Mouse (Mus musculus) embryo, embryonic 9.5 days (tissue): Measurements from ENCODE around the gene Ablim1.

Experiments used
- DNase-seq: peaks from one replicate; pipeline ENCODE4 v3.0.0-alpha.2; 2017; ENCODE audit errors: extremely low spot score

Gene Ablim1

GRCm38 (mm10) chr19:57264296-57264947, 50.3 kb downstream of the Ablim1 start:
- DNase-seq: no peak

- no peak for DNase-seq
Measured at GRCm38 (mm10) chr19:57257801-57258200, 56.9 kb downstream of the Ablim1 start.

- no peak for DNase-seq
Measured at GRCm38 (mm10) chr19:57256666-57257065, 58.1 kb downstream of the Ablim1 start.

DNA sequence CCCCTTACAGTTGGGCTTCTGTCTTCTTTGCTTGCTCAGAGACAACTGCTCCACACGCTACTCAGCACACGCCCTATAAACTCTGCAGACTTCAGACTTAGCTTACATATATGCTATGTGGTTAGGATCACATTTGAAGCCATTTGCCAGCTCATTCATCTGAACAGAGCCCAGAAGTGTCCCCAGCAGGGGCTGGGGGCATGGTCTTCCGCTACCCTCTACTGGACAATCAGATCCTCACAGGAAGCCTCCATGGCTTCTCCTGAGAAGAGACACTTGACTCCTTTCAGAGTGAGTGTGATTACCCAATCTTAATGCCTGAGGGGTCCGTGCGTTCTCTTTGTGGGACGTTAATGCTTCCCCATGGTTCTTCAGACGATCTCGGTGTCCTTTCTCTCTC, 59.6 kb downstream of the Ablim1 start:
- DNase-seq: no peak

DNA sequence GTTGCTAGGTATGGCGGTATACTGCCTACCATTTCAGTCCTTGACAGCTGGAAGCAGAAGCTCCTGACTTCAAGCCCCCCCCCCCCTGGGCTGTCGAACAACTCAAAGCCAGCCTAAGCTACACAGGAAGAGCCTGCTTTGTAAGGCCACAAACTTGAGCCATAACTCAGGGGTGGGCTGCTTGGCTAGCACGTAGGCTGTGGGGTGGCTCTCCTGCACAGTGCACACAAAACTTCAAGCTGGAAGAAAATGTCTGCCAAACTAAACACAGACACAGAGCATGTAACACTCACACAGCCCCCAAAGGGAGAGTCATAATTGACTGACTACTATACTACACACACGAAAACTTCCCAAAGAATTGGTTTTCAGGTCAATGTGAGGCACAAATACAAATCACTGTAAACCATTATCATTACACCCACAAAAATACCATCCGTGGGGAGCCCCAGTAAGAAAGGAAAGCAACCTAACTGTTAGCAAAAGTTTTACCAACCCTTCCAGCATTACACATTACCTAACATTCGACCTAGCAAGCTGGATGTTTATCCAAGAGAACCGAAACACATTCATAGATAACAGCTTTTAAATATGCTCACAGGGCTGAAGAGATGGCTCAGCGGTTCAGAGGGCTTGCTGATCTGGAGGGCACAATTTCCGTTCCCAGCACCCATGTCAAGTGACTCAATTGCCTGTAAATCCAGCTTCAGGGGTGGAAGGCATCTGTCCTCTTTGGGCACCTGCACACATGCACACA, 61.8 kb downstream of the Ablim1 start:
- DNase-seq: no peak

GRCm38 (mm10) chr19:57248781-57249180, 65.9 kb downstream of the Ablim1 start:
- no peak for DNase-seq

GRCm38 (mm10) chr19:57247221-57247620, 67.5 kb downstream of the Ablim1 start:
- no peak for DNase-seq

- no peak for DNase-seq
Measured at GRCm38 (mm10) chr19:57244281-57244680, 70.4 kb downstream of the Ablim1 start.

GRCm38 (mm10) chr19:57243606-57244005, 71.1 kb downstream of the Ablim1 start:
- no peak for DNase-seq

- no peak for DNase-seq
Measured at GRCm38 (mm10) chr19:57243191-57243590, 71.5 kb downstream of the Ablim1 start.

- DNase-seq: no peak
Measured at GRCm38 (mm10) chr19:57241363-57242192, 73.1 kb downstream of the Ablim1 start.

GRCm38 (mm10) chr19:57240259-57240658, 74.5 kb downstream of the Ablim1 start:
- DNase-seq: no peak

GRCm38 (mm10) chr19:57239176-57239784, 75.4 kb downstream of the Ablim1 start:
- no peak for DNase-seq

GRCm38 (mm10) chr19:57238461-57238860, 76.3 kb downstream of the Ablim1 start:
- no peak for DNase-seq

GRCm38 (mm10) chr19:57237534-57237933, 77.2 kb downstream of the Ablim1 start:
- DNase-seq: no peak

- no peak for DNase-seq
Measured at GRCm38 (mm10) chr19:57236647-57237046, 78.1 kb downstream of the Ablim1 start.

DNA sequence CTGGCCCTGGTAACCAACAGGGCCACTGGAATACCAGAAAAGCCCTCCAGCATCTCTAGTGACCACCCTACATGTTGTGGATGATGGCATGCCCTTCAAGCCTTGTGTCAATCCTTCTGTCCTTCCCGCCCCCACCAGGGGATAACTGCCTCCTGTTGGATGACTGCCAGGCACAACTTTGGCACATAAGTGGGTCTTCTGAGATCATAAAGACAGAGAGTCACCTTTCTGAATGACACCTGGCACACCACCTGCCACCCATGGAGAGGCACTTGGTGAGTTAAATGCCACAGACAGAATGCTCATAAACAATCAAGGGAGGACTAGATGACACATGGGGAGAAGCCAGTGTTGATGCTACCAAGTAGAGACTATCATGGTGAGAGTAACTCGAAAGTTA, 78.8 kb downstream of the Ablim1 start:
- no peak for DNase-seq

DNA sequence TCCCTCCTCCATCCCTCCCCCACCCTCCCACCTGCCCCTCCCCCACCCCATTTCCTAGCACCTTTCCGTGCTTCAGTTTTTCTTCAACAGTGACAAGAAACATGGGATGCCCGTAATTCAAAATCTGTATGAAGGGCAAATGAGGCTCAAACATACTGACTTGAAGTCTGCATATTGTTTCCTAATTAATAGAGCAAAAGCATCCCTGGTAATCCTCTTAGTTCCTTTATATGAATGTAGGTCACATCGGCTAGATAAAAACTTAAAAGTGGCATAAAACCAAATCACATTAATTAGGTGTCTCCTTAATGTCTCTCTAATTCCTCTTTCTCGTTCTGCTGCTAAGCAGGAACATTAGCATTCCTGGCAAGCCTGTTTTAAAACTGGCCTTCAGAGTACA, 83.7 kb downstream of the Ablim1 start:
- DNase-seq: no peak

GRCm38 (mm10) chr19:57229161-57229560, 85.6 kb downstream of the Ablim1 start:
- no peak for DNase-seq

DNA sequence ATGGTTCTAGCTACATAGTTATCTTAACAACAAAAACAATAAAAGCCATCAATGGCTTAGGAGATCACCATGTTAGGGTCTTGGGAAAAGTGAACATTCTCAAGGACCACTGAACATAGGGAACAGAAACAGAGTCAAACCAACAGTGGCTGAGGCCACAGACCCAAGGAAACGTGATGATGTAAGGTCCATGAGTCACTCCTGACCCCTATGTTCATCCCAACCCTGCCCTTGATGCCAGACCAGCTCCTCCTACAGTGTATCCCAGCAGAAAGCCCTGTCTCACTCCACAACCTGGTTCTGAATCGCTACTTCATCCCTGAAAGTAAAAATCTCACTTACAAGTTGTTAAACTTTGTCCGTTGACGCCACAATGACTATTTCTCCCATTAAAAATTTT, 86.1 kb downstream of the Ablim1 start:
- no peak for DNase-seq

DNA sequence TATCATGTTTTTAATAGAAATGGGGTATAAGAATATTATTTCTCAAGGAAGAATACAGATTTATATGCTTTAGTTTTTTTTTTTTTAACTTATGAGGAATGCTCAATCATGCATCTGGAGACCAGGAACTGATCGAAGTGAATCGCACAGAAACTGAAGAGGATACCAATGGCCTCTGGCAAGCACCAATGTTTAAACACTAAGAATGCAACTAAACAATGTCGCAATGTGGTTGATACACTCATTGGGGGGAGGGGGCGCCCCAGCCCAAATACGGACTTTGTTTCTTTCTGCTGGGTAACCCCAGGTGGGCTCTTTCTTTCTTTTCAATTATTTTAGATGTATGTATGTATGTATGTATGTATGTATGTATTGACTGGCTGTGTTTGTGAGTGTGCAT, 90.3 kb downstream of the Ablim1 start:
- no peak for DNase-seq

DNA sequence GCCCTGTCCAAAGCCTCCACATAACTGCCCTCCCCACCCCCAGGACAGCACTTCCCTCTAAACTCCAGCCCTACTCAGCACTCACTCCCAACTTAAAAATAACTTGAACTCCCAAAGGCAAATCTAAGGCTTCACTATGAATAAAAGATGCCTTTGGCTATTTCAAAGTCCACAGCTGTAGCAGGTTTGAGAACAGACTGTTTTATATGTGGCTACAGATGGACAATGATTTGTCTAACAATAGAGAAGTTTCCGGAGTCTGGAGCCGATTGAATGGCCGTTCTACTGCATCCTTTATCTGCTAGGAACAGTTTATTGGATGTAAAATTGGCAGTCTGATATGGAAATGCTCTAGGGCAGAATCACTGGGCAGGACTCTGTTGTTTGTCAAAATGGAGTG, 91.0 kb downstream of the Ablim1 start:
- DNase-seq: no peak
